Mouse (Mus musculus) MEL (cell line): ENCODE measurements around the gene Ing3. TPM values are rescaled to one million over a fixed set of nuclear protein-coding genes. Genes with fewer than 3 reads are reported as not detected.

Experiments used
- DNase-seq: peaks from one replicate; pipeline ENCODE4 v3.0.0; 2011; ENCODE audit warnings: low read depth, low spot score
- H3K27ac ChIP-seq: 2 replicates; pipeline ENCODE4 v1.5.1; 2012; ENCODE audit warnings: low read depth, mild to moderate bottlenecking, control low read depth, low read length, moderate library complexity; ENCODE audit not compliant: control insufficient read depth
- H3K27me3 ChIP-seq, 2 experiments: fragments of 150-350 bp in 1 of 2; sonication (generic) in 1 of 2; 2 replicates each; pipeline ENCODE4 v1.6.1; 2012; ENCODE audit warnings: low read length in 2 of 2, mild to moderate bottlenecking in 2 of 2, improper control_type of control experiment in 1 of 2, moderate library complexity in 1 of 2; ENCODE audit not compliant: insufficient read depth in 2 of 2, control insufficient read depth in 1 of 2
- H3K36me3 ChIP-seq, 2 experiments: 2 replicates each; pipeline ENCODE4 v1.6.1; 2012 to 2014; ENCODE audit warnings: low read length in 2 of 2, improper control_type of control experiment in 1 of 2, inconsistent platforms in 1 of 2, mild to moderate bottlenecking in 1 of 2; ENCODE audit not compliant: insufficient read depth in 2 of 2, control insufficient read depth in 1 of 2
- H3K4me1 ChIP-seq, 2 experiments: fragments of 150-350 bp in 1 of 2; sonication (generic) in 1 of 2; 2 replicates each; pipeline ENCODE4 v1.6.1; 2012; ENCODE audit warnings: low read length in 2 of 2, improper control_type of control experiment in 1 of 2, mild to moderate bottlenecking in 1 of 2; ENCODE audit not compliant: insufficient read depth in 2 of 2, control insufficient read depth in 1 of 2
- H3K4me3 ChIP-seq, 2 experiments: fragments of 150-350 bp in 1 of 2; sonication (generic) in 1 of 2; 2 replicates each; pipeline ENCODE4 v1.5.1; 2012; ENCODE audit warnings: low read depth in 2 of 2, low read length in 2 of 2, mild to moderate bottlenecking in 2 of 2, moderate library complexity in 2 of 2, control low read depth in 1 of 2, improper control_type of control experiment in 1 of 2; ENCODE audit not compliant: control insufficient read depth in 1 of 2, insufficient read depth in 1 of 2
- H3K79me2 ChIP-seq: 2 replicates; pipeline ENCODE4 v1.6.1; 2012; ENCODE audit warnings: mild to moderate bottlenecking, low read length, moderate library complexity; ENCODE audit not compliant: control insufficient read depth, poor library complexity, insufficient read depth
- H3K9ac ChIP-seq: 2 replicates; pipeline ENCODE4 v1.6.1; 2012; ENCODE audit warnings: low read depth, mild to moderate bottlenecking, control low read depth, low read length, moderate library complexity; ENCODE audit not compliant: control insufficient read depth, poor library complexity, severe bottlenecking
- H3K9me3 ChIP-seq: fragments of 150-350 bp; sonication (generic); replicated peaks from 2 replicates; pipeline ENCODE4 v1.6.1; 2012; ENCODE audit warnings: mild to moderate bottlenecking, low read length, improper control_type of control experiment, moderate library complexity; ENCODE audit not compliant: insufficient read depth
- CHD2 ChIP-seq: IDR thresholded peaks from 2 replicates; pipeline ENCODE4 v1.6.1; 2011; ENCODE audit warnings: low read length, improper control_type of control experiment
- CTCF ChIP-seq, 3 experiments: IDR thresholded peaks in 2 of 3; conservative IDR thresholded peaks in 1 of 3; 2 replicates each; pipeline ENCODE4 v1.5.1; 2011 to 2012; ENCODE audit warnings: low read length in 3 of 3, low read depth in 2 of 3, mild to moderate bottlenecking in 2 of 3, improper control_type of control experiment in 1 of 3, inconsistent platforms in 1 of 3, mixed read lengths in 1 of 3, moderate library complexity in 1 of 3; ENCODE audit not compliant: control insufficient read depth in 1 of 3, insufficient read depth in 1 of 3, poor library complexity in 1 of 3, severe bottlenecking in 1 of 3
- ELF1 ChIP-seq: IDR thresholded peaks from 2 replicates; pipeline ENCODE4 v1.6.1; 2014; ENCODE audit warnings: low read depth, mild to moderate bottlenecking, inconsistent platforms, low read length, improper control_type of control experiment, moderate library complexity
- GABPA ChIP-seq: IDR thresholded peaks from 2 replicates; pipeline ENCODE4 v1.6.1; 2012; ENCODE audit warnings: low read depth, mild to moderate bottlenecking, inconsistent platforms, low read length, improper control_type of control experiment, moderate library complexity
- GATA1 ChIP-seq: IDR thresholded peaks from 2 replicates; pipeline ENCODE4 v1.6.1; 2011; ENCODE audit warnings: low read depth, low read length, improper control_type of control experiment
- KAT2A ChIP-seq: conservative IDR thresholded peaks from 2 replicates; pipeline ENCODE4 v1.6.1; 2012; ENCODE audit warnings: low read depth, low read length, improper control_type of control experiment, inconsistent platforms
- MYB ChIP-seq: IDR thresholded peaks from 2 replicates; pipeline ENCODE4 v1.6.1; 2011; ENCODE audit warnings: mild to moderate bottlenecking, low read depth, low read length, improper control_type of control experiment
- MYC ChIP-seq: IDR thresholded peaks from 2 replicates; pipeline ENCODE4 v1.6.1; 2011; ENCODE audit warnings: low read depth, mild to moderate bottlenecking, low read length, improper control_type of control experiment, moderate library complexity
- POLR2AphosphoS5 ChIP-seq: IDR thresholded peaks from 2 replicates; pipeline ENCODE4 v1.6.1; 2012; ENCODE audit warnings: low read depth, borderline replicate concordance, mild to moderate bottlenecking, inconsistent platforms, low read length, moderate library complexity, mixed read lengths
- TAL1 ChIP-seq: IDR thresholded peaks from 2 replicates; pipeline ENCODE4 v1.6.1; 2012; ENCODE audit warnings: mild to moderate bottlenecking, inconsistent platforms, low read length, moderate library complexity, mixed read lengths
- TCF12 ChIP-seq: IDR thresholded peaks from 2 replicates; pipeline ENCODE4 v1.6.1; 2014; ENCODE audit warnings: low read depth, mild to moderate bottlenecking, inconsistent platforms, low read length, improper control_type of control experiment, moderate library complexity
- UBTF ChIP-seq: IDR thresholded peaks from 2 replicates; pipeline ENCODE4 v1.6.1; 2012; ENCODE audit warnings: low read depth, mild to moderate bottlenecking, inconsistent platforms, low read length, improper control_type of control experiment, moderate library complexity, borderline replicate concordance; ENCODE audit not compliant: insufficient read depth
- USF1 ChIP-seq: IDR thresholded peaks from 2 replicates; pipeline ENCODE4 v1.6.1; 2014; ENCODE audit warnings: low read depth, mild to moderate bottlenecking, inconsistent platforms, low read length, improper control_type of control experiment, moderate library complexity
- ZNF384 ChIP-seq: IDR thresholded peaks from 2 replicates; pipeline ENCODE4 v1.6.1; 2012; ENCODE audit warnings: low read depth, mild to moderate bottlenecking, inconsistent platforms, low read length, improper control_type of control experiment
- polyA plus RNA-seq, 2 experiments: library from polyadenylated mRNA; stranded (reverse) in 1 of 2; unstranded in 1 of 2; fragments of >175 nt in 1 of 2; fragments of >200 nt in 1 of 2; gene quantifications; 2 replicates each; pipeline versions ENCODE4 v1.2.1 to v1.2.4; 2012; ENCODE audit warnings: low replicate concordance in 2 of 2, low read depth in 1 of 2; ENCODE audit not compliant: insufficient read length in 2 of 2, insufficient read depth in 1 of 2, missing spikeins in 1 of 2
- total RNA-seq: library from RNA; depleted of rRNA; stranded (reverse); fragments of 300-350 nt; gene quantifications from 2 replicates; pipeline ENCODE4 v1.2.3, GENCODE M21; 2012

Gene Ing3
- total and polyA plus RNA-seq, 3 experiments = 13.4 to 16.5 TPM; not detected in 1

DNA sequence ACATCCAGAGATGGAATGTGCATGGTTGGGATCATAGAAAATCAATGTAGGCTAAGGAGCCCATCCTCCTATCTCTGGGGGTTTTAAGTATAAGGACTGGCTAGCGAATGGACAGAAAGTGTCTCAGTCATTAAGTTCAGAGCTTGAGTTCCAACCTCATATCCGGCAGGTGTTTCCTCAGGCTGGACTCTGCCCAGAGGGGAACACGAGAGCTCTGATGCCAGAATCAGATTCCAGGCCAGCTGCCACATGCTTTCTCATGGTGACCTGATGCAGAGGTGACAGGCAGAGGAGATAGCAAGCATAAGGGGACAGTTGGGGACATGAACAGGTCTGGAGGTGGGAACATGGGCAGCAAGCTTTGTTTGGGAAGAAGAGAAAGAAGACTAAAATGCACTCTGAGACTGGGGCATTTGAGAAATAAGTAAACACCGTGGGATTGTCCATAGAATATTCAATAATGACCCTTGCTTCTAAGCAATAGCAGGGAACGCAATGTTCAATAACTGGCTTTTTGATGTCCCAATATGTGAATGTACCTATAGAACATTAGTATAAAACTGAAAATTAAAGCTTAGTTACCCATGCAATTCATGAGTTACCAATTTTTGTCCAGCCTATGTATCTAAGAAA lies 52.0 kb downstream of the Ing3 start:
- no peak overlapping the region for H3K27ac ChIP-seq
- H3K4me3 ChIP-seq = no peak overlapping the region
- TF ChIP-seq POLR2AphosphoS5 = no peak
- no peak for TF ChIP-seq TAL1
- TF ChIP-seq TCF12 = no peak
- TF ChIP-seq UBTF = no peak
- no peak for TF ChIP-seq ELF1
- TF ChIP-seq CTCF (IDR thresholded peaks at IDR 0.05 in 2 of 3, conservative IDR thresholded peaks at IDR 0.05 in 1 of 3; ENCODE audit: control insufficient read depth in 1 of 3, insufficient read depth in 1 of 3, low read depth in 2 of 3, low read length in 3 of 3, poor library complexity in 1 of 3, severe bottlenecking in 1 of 3) = no peak
- H3K9ac ChIP-seq = no peak overlapping the region
- H3K36me3 ChIP-seq = no peaks in the 10 kb centered on the region
- peaks cover 0 to 3% of the 10 kb centered on the region in 2 experiments; a peak in 3 of 4 replicates for H3K27me3 ChIP-seq
- no peaks in the 10 kb centered on the region for H3K4me1 ChIP-seq
- no peaks in the 10 kb centered on the region for H3K79me2 ChIP-seq
- no peak for DNase-seq
- H3K9me3 ChIP-seq = no peaks in the 10 kb centered on the region

- Histone ChIP-seq H3K79me2 (no peaks in the 10 kb centered on the region), H3K9me3 (no peaks in the 10 kb centered on the region), H3K27ac (no peak overlapping the region), H3K36me3 (no peaks in the 10 kb centered on the region), H3K4me1 (no peaks in the 10 kb centered on the region), H3K27me3 (peaks cover 0 to 3% of the 10 kb centered on the region in 2 experiments; a peak in 2 of 4 replicates), H3K4me3 (no peak overlapping the region), H3K9ac (no peak overlapping the region)
- no peak for DNase-seq
- TF ChIP-seq MYC (no peak), GATA1 (no peak), GABPA (no peak), CHD2 (no peak), POLR2AphosphoS5 (no peak), ZNF384 (no peak), MYB (no peak)
Measured at GRCm38 (mm10) chr6:22002521-22003199, 53.3 kb downstream of the Ing3 start.

- TF ChIP-seq KAT2A = no peak
- TF ChIP-seq USF1 = no peak
- Histone ChIP-seq H3K4me3 (no peak overlapping the region), H3K4me1 (no peaks in the 10 kb centered on the region), H3K79me2 (no peaks in the 10 kb centered on the region), H3K27ac (no peak overlapping the region), H3K27me3 (peaks cover 0 to 3% of the 10 kb centered on the region in 2 experiments; a peak in 2 of 4 replicates), H3K9ac (no peak overlapping the region), H3K36me3 (no peaks in the 10 kb centered on the region), H3K9me3 (no peaks in the 10 kb centered on the region)
- DNase-seq = no peak
Measured at GRCm38 (mm10) chr6:22003200-22003587, 53.8 kb downstream of the Ing3 start.
